Mouse (Mus musculus): Measurements from ENCODE around the gene Olfr202. TPM values are rescaled to one million over a fixed set of nuclear protein-coding genes. Genes with fewer than 3 reads are reported as not detected.
"Not testable (repeated sequence)": the region's sequence is repeated elsewhere in the genome, so short reads cannot be mapped to it uniquely, and the experiment has no call there.

Olfr202 gene
- polyA plus RNA-seq (2015; fragmentation: Nextera tagmentation; extraction: Ambion mirVana): not detected in 2 replicates

DNA sequence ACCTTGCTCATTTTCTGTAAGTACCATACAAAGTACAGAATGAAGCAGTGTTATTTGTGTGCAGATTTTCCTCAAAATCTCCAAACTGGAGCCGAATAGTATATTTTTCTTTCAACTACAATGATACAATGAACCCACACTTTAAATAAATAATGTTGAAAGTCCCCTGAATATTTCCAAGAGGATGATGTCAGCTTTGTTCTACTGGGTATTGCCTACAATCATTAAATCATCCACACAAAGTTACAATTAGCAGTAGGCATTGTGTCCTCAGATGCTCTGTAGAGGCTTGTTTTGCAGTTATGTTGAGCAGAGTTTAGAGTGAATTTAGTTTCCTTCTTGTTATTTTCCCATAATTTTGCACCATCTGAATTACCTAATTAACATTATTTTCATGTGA is at the start of gene Olfr202:
Olfr202 (minus strand) TSS at position 101 of the 400 bp plus-strand sequence.
- no peak within 1 kb of the TSS for H3K9ac ChIP-seq

DNA sequence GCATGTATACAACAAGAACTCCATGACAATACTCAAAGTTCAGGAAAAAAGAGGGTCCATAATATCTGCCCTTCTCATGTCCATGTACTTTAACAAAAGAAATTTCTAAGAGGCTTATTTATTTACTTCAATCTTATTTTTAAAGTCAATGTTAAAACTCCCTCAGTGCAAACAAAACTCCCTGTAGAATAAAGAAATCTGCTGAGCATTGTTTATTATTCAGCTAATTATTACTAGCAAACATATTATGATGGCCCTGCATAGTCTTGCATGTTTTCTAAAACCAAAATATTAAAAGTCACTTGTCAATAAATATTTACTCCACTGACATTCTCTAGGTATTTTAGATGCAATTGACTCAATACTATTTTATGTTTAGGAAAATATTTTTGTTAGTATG is 44.4 kb upstream of the Olfr202 start, which contains the start of gene Olfr205:
Olfr205 (minus strand) TSS at position 101 of the 400 bp plus-strand sequence.
- Histone ChIP-seq H3K9me3 (no peaks in the 10 kb centered on the region), H3K27ac (replicated peaks) (no peak within 1 kb of the TSS), H3K9ac (no peak within 1 kb of the TSS), H3K4me2 (no peak within 1 kb of the TSS), H3K4me1 (replicated peaks) (no peaks in the 10 kb centered on the region), H3K27me3 (no peaks in the 10 kb centered on the region), H3K4me3 (no peak within 1 kb of the TSS), H3K36me3 (no peaks in the 10 kb centered on the region)
- no peak for ATAC-seq (ENCODE audit: low FRiP score, low read depth)

More for the DNA sequence above, at the start of gene Olfr202:
- H3K4me2 ChIP-seq: no peak within 1 kb of the TSS
- no peaks in the 10 kb centered on the region for H3K9me3 ChIP-seq
- no peak within 1 kb of the TSS for H3K27ac ChIP-seq (replicated peaks)
- H3K36me3 ChIP-seq: no peaks in the 10 kb centered on the region
- no peak for ATAC-seq (ENCODE audit: low FRiP score, low read depth)
- no peaks in the 10 kb centered on the region for H3K4me1 ChIP-seq (replicated peaks)
- H3K4me3 ChIP-seq: no peak within 1 kb of the TSS
- no peaks in the 10 kb centered on the region for H3K27me3 ChIP-seq
- 90% methylated on average over 1 of the region's 1 CpGs for WGBS

DNA sequence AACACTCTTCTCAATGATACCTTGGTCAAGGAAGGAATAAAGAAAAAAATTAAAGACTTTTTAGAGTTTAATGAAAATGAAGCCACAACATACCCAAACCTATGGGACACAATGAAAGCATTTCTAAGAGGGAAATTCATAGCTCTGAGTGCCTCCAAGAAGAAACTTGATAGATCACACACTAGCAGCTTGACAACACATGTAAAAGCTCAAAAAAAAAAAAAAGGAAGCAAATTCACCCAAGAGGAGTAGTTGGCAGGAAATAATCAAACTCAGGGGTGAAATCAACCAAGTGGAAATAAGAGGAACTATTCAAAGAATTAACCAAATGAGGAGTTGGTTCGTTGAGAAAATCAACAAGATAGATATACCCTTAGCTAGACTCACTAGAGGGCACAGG is 36.7 kb upstream of the Olfr202 start:
- ATAC-seq (ENCODE audit: low FRiP score, low read depth); H3K27ac ChIP-seq (replicated peaks); H3K27me3 ChIP-seq; H3K4me2 ChIP-seq; H3K9me3 ChIP-seq; H3K36me3 ChIP-seq; H3K4me3 ChIP-seq; H3K4me1 ChIP-seq (replicated peaks); H3K9ac ChIP-seq: not testable (repeated sequence)
- WGBS: 60% methylated on average over 1 of the region's 1 CpGs

DNA sequence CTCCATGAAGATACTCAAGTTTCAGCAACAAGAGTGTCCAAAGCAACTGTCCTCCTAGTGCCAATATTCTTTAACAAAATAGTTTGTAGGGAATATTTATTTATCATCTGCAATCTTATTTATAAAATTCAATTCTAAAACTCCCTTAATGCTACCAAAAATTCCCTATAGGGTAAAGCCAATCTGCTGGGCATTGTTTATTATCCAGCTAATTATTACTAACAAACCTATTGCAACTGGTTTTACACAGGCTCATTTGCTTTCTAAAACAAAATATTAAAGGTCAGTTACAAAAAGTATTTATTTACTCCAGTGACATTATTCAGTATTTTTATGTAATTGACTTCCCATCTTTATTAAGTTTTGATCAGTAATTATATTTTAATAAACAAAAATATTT is 31.6 kb upstream of the Olfr202 start, which contains the start of gene Olfr204:
Olfr204 (minus strand) TSS at position 101 of the 400 bp plus-strand sequence.
- Histone ChIP-seq H3K4me3 (no peak within 1 kb of the TSS), H3K27ac (replicated peaks) (no peak within 1 kb of the TSS), H3K9me3 (no peaks in the 10 kb centered on the region), H3K4me1 (replicated peaks) (no peaks in the 10 kb centered on the region), H3K27me3 (no peaks in the 10 kb centered on the region), H3K9ac (no peak within 1 kb of the TSS), H3K36me3 (no peaks in the 10 kb centered on the region), H3K4me2 (no peak within 1 kb of the TSS)
- ATAC-seq (ENCODE audit: low FRiP score, low read depth): no peak

DNA sequence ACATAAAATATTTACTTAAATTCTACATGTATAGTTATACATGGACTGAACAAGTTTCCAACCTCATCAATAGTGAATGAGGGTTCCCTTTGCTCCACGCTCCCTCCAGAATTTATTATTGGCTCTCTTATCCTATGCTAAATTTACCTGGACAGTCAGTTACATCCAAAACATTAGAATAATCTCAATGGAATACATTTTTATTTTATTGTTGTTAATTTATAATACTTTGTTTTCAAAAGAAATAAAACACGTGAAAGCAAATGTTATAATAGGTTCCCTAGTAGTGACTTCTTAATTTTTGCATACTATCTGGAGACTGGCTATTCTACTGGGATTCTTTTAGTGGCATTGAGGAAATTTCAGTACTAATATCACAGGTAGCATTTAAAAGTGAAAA is 12.0 kb upstream of the Olfr202 start, which contains the start of gene Olfr203:
Olfr203 (plus strand) TSS at position 301 of the 400 bp plus-strand sequence.
- Histone ChIP-seq H3K4me1 (replicated peaks) (no peaks in the 10 kb centered on the region), H3K4me3 (no peak within 1 kb of the TSS), H3K9me3 (no peaks in the 10 kb centered on the region), H3K36me3 (no peaks in the 10 kb centered on the region), H3K27ac (replicated peaks) (no peak within 1 kb of the TSS), H3K4me2 (no peak within 1 kb of the TSS), H3K9ac (no peak within 1 kb of the TSS), H3K27me3 (no peaks in the 10 kb centered on the region)
- WGBS: 89% methylated on average over 2 of the region's 2 CpGs
- no peak for ATAC-seq (ENCODE audit: low FRiP score, low read depth)

DNA sequence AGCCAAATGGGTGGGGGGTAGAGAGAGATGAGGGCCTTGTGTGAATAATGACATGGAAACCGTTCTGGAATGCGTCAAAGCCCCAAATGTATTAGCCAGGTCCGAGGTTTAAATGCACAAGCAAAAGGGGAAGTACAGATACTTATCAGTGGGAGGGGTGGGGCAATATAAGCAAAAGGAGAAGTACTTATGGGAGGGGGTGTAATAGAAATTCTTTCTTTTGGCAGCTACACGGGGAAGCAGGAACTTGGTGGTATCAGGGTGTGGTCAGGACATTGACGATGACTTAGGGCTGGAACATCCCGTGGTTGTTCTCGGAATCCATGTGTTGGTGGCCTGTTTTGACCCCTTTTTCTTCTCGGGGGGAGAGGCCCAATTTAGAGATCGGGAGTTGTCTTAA is 983 bp upstream of the Olfr202 start:
- H3K36me3 ChIP-seq; H3K4me2 ChIP-seq; ATAC-seq (ENCODE audit: low FRiP score, low read depth); H3K27me3 ChIP-seq; H3K4me3 ChIP-seq; H3K9me3 ChIP-seq; H3K9ac ChIP-seq; H3K4me1 ChIP-seq (replicated peaks); H3K27ac ChIP-seq (replicated peaks): not testable (repeated sequence)
- WGBS: 83% methylated on average over 9 of the region's 9 CpGs

DNA sequence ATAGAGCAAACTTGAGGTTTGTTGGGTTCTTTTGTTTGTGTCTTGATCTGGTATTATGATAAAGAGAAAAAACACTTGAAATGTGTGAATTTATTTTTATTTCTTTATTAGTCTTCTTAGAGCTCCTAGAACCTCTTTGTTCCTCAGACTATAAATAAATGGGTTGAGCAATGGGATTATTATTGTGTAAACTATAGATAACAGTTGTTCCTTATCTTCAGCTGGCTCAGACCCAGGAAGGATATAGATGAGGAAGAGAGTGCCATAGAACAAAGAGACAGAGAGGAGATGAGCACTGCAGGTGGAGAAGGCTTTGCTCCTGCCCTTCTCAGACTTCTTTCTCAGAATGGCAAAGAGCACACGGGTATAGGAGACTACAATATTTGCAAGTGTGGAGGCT is 3.1 kb downstream of the Olfr202 start:
- Histone ChIP-seq H3K27me3 (no peaks in the 10 kb centered on the region), H3K4me2 (no peak overlapping the region), H3K36me3 (no peaks in the 10 kb centered on the region), H3K27ac (replicated peaks) (no peak overlapping the region), H3K4me1 (replicated peaks) (no peaks in the 10 kb centered on the region), H3K9me3 (no peaks in the 10 kb centered on the region), H3K9ac (no peak overlapping the region), H3K4me3 (no peak overlapping the region)
- no peak for ATAC-seq (ENCODE audit: low FRiP score, low read depth)
- WGBS: 77% methylated on average over 1 of the region's 1 CpGs

DNA sequence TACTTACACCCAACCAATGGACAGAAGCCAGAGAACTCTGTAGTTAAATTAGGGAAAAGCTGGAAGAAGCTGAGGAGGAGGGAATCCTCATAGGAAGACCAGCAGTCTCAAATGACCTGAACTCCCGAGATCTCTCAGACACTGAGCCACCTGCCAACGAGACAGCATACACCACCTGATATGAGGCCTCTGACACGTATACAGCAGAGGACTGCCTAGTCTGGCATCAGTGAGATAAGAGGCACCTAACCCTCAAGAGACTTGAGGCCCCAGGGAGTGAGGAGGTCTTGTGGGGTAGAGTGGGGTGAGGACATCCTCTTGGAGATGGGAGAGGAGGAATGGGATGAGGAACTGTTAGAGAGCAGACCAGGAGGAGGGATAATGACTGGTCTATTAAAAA is 6.1 kb downstream of the Olfr202 start:
- H3K4me3 ChIP-seq: no peak overlapping the region
- 83% methylated on average over 3 of the region's 3 CpGs for WGBS
- no peaks in the 10 kb centered on the region for H3K9me3 ChIP-seq
- no peaks in the 10 kb centered on the region for H3K36me3 ChIP-seq
- ATAC-seq (ENCODE audit: low FRiP score, low read depth): no peak
- no peak overlapping the region for H3K4me2 ChIP-seq
- H3K9ac ChIP-seq: no peak overlapping the region
- no peaks in the 10 kb centered on the region for H3K27me3 ChIP-seq
- no peaks in the 10 kb centered on the region for H3K4me1 ChIP-seq (replicated peaks)
- H3K27ac ChIP-seq (replicated peaks): no peak overlapping the region

DNA sequence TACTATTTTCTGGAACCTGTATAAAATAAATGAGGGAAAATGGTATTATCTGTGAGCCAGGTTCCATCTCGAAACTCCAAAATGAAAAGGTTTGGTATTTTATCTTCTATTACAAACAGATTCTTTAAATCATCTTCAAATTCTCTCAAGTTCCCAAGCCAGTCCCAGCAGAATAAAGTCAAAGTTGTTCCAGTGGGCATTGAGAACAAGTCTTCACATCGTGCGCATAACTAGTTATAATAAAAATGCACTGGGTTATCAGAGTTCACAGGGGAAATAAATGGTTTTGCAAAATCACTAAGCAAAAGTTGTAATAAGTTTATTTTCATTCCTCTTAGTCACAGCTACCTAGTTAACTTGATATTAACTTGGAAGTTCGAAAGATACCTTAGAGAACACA is 14.1 kb downstream of the Olfr202 start, which contains the start of gene Olfr201:
Olfr201 (minus strand) TSS at position 101 of the 400 bp plus-strand sequence.
- not testable (repeated sequence) for H3K9me3 ChIP-seq; ATAC-seq (ENCODE audit: low FRiP score, low read depth); H3K9ac ChIP-seq; H3K4me3 ChIP-seq; H3K4me2 ChIP-seq; H3K27me3 ChIP-seq; H3K4me1 ChIP-seq (replicated peaks); H3K36me3 ChIP-seq; H3K27ac ChIP-seq (replicated peaks)
- WGBS: 89% methylated on average over 4 of the region's 4 CpGs

DNA sequence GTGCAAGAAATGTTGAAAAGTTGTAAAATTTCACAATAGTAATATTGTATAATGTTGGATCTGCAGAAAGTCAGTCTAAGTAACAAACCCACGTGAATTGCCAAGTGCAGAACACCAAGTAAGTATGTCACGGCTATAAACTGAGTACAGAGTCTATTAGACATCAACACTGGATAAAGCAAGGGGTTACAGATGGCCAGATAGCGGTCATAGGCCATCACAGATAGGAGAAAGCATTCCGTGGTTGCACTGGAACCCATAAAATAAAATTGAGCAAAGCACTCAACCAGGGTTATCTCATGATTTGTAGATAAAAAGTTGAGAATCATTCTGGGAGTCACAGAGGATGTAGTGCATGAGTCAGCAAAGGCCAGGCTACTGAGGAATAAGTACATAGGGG is 17.5 kb downstream of the Olfr202 start:
- not testable (repeated sequence) for H3K27ac ChIP-seq (replicated peaks); H3K4me3 ChIP-seq; H3K9ac ChIP-seq; H3K4me1 ChIP-seq (replicated peaks); H3K27me3 ChIP-seq; ATAC-seq (ENCODE audit: low FRiP score, low read depth); H3K4me2 ChIP-seq; H3K9me3 ChIP-seq; H3K36me3 ChIP-seq
- 83% methylated on average over 4 of the region's 4 CpGs for WGBS

DNA sequence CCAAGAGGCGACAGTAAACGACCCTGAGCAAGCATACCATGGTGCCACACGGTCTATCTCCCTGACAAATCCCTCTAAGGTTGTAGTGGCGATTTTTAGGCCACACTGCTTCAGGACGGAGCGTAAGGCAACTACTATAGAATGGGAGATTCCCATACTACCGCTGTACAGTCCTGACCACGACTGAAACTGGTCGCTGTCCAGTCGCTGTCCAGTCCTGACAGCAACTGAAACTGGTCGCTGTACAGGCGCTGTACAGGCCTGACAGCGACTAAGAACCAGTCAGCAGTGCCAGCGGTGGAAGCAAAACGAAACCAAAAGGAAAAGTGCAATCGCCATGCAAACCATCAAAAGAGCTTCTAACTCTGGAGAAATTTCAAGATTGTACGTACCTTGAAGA is 36.9 kb downstream of the Olfr202 start:
- Histone ChIP-seq H3K9ac (no peak overlapping the region), H3K36me3 (no peaks in the 10 kb centered on the region), H3K4me3 (no peak overlapping the region), H3K4me2 (no peak overlapping the region), H3K4me1 (replicated peaks) (no peaks in the 10 kb centered on the region), H3K9me3 (no peaks in the 10 kb centered on the region), H3K27ac (replicated peaks) (no peak overlapping the region), H3K27me3 (no peaks in the 10 kb centered on the region)
- 86% methylated on average over 17 of the region's 17 CpGs for WGBS
- no peak for ATAC-seq (ENCODE audit: low FRiP score, low read depth)

Data from hindbrain, embryonic 15.5 days (tissue).